Mouse (Mus musculus) heart, embryonic 16.5 days (tissue): ENCODE results near the gene Wdr19. TPM values are rescaled to one million over a fixed set of nuclear protein-coding genes. Genes with fewer than 3 reads are reported as not detected.

Experiments
- ATAC-seq: fragments of 200-750 bp; cut with Nextera tagmentation; replicated peaks from 2 replicates; pipeline ENCODE4 v1.8.0; 2017; ENCODE audit warnings: moderate number of reproducible peaks; ENCODE audit not compliant: insufficient read depth, low FRiP score; ENCODE audit errors: extremely low read depth
- H3K27ac ChIP-seq: fragments of 300-500 bp; sonication (generic); 2 replicates; pipeline ENCODE4 v1.5.1; 2014; ENCODE audit warnings: mild to moderate bottlenecking, low read length, control low read depth, moderate library complexity
- H3K27me3 ChIP-seq: fragments of 300-500 bp; sonication (generic); 2 replicates; pipeline ENCODE4 v1.6.1; 2014; ENCODE audit warnings: low read length, mixed read lengths; ENCODE audit not compliant: control insufficient read depth, insufficient read depth
- H3K36me3 ChIP-seq: fragments of 300-500 bp; sonication (generic); 2 replicates; pipeline ENCODE4 v1.6.1; 2014; ENCODE audit not compliant: control insufficient read depth, insufficient read depth
- H3K4me1 ChIP-seq: fragments of 300-500 bp; sonication (generic); 2 replicates; pipeline ENCODE4 v1.6.1; 2014; ENCODE audit warnings: low read length, mixed read lengths; ENCODE audit not compliant: control insufficient read depth, insufficient read depth
- H3K4me2 ChIP-seq: fragments of 300-500 bp; sonication (generic); 2 replicates; pipeline ENCODE4 v1.6.1; 2014; ENCODE audit warnings: low read depth, mild to moderate bottlenecking, control low read depth, low read length
- H3K4me3 ChIP-seq: fragments of 300-500 bp; sonication (generic); 2 replicates; pipeline ENCODE4 v1.5.1; 2014; ENCODE audit warnings: mild to moderate bottlenecking, control low read depth, low read length
- H3K9ac ChIP-seq: fragments of 300-500 bp; sonication (generic); 2 replicates; pipeline ENCODE4 v1.6.1; 2014; ENCODE audit warnings: low read length, control low read depth
- H3K9me3 ChIP-seq: fragments of 300-500 bp; sonication (generic); replicated peaks from 2 replicates; pipeline ENCODE4 v1.6.1; 2016; ENCODE audit warnings: low read length; ENCODE audit not compliant: control insufficient read depth
- WGBS: fragments of 180-500 bp; shearing (Covaris S2); extraction: QIAGEN DNeasy Blood & Tissue Kit; methylation state at CpG from one replicate; pipeline ENCODE4 v1.1.7; 2014; 5-methylcytosine and 5-hydroxymethylcytosine counted together
- polyA plus RNA-seq: library from polyadenylated mRNA; unstranded; fragments of >200 nt; fragmentation: Nextera tagmentation; extraction: Ambion mirVana; gene quantifications from 2 replicates; pipeline ENCODE4 v1.2.1, GENCODE M21; 2015

Wdr19 gene
- polyA plus RNA-seq, 1 experiment from 2014 or later: 5.0 TPM

DNA sequence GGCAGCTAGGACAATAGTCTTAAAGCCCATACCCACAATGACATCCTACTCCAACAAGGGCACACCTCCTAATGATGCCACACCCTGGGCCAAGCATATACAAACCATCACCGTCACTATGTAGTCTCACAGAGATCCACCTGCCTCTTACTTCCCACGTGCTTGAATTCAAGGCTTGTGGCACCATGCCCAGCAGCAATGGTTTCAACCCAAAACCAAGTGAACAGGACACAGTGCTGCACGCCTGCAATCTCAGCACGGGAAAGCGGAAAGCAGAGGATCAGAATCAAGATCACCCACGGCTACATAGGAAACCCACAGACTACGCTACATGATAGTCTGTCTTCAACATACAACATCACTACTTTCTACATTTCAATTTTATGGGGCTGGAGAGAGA is 108.7 kb downstream of the Wdr19 start:
- no peaks in the 10 kb centered on the region for H3K4me1 ChIP-seq
- H3K36me3 ChIP-seq: peaks cover 18% of the 10 kb centered on the region
- H3K27ac ChIP-seq: no peak overlapping the region
- no peak overlapping the region for H3K4me3 ChIP-seq
- no peaks in the 10 kb centered on the region for H3K9me3 ChIP-seq
- ATAC-seq: no peak
- no peak overlapping the region for H3K9ac ChIP-seq
- no peaks in the 10 kb centered on the region for H3K27me3 ChIP-seq
- H3K4me2 ChIP-seq: no peak overlapping the region
- WGBS: 94% methylated on average over 7 of the region's 7 CpGs

DNA sequence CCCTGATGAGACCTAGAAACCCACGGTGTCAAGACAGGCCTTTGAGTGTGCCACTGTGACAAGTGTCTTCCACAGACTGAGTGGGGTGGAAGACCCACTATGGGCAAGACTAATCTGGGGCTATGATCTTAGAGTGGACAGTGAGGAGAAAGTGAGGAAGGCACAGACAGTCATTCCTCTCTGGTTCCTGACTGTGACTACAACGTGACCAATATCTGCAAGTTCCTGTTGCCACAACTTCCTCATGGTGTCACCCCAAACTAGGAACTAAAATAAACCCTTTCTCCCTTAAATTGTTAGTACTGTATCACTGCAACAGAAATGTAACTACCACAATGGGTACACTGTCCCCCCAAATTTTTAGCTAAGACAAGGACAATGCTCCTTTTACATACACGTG is 109.4 kb downstream of the Wdr19 start:
- no peaks in the 10 kb centered on the region for H3K4me1 ChIP-seq
- no peak overlapping the region for H3K4me3 ChIP-seq
- peaks cover 20% of the 10 kb centered on the region for H3K36me3 ChIP-seq
- no peak for ATAC-seq
- no peak overlapping the region for H3K9ac ChIP-seq
- 83% methylated on average over 3 of the region's 3 CpGs for WGBS
- no peak overlapping the region for H3K4me2 ChIP-seq
- H3K9me3 ChIP-seq: no peaks in the 10 kb centered on the region
- H3K27ac ChIP-seq: no peak overlapping the region
- H3K27me3 ChIP-seq: no peaks in the 10 kb centered on the region

Other genes with a start within 250 kb of the Wdr19 start
- 0.50 and 0.62 TPM in 2 replicates for gene Tlr6, start 239.6 kb upstream of the Wdr19 start, polyA plus RNA-seq
- 36.1 and 36.4 TPM in 2 replicates for gene Fam114a1, start 229.6 kb upstream of the Wdr19 start, polyA plus RNA-seq
- gene Tmem156, start 107.6 kb upstream of the Wdr19 start, polyA plus RNA-seq: 0.26 and 0.71 TPM in 2 replicates
- 10.2 and 13.7 TPM in 2 replicates for gene Klhl5, start 92.2 kb upstream of the Wdr19 start, polyA plus RNA-seq
- 50.1 and 55.2 TPM in 2 replicates for gene Rfc1, start 136.0 kb downstream of the Wdr19 start, polyA plus RNA-seq
- gene Klb, start 148.6 kb downstream of the Wdr19 start, polyA plus RNA-seq: not detected in 2 replicates
- 586 and 596 TPM in 2 replicates for gene Rpl9, start 191.7 kb downstream of the Wdr19 start, polyA plus RNA-seq
- 59.8 and 60.9 TPM in 2 replicates for gene Lias, start 191.8 kb downstream of the Wdr19 start, polyA plus RNA-seq
- 58.9 and 65.3 TPM in 2 replicates for gene Ugdh, start 236.3 kb downstream of the Wdr19 start, polyA plus RNA-seq